Mouse (Mus musculus): ENCODE measurements around the gene Hs3st3b1. TPM values are rescaled to one million over a fixed set of nuclear protein-coding genes. Genes with fewer than 3 reads are reported as not detected.

Hs3st3b1 gene
- polyA plus RNA-seq, 1 experiment from 2014 or later = 2.5 TPM

GRCm38 (mm10) chr11:63880296-63880695 is 41.8 kb downstream of the Hs3st3b1 start:
- no peak overlapping the region for H3K4me2 ChIP-seq (replicated peaks; ENCODE audit: low read depth)

GRCm38 (mm10) chr11:63879261-63879660 is 42.8 kb downstream of the Hs3st3b1 start:
- H3K9me3 ChIP-seq (ENCODE audit: control insufficient read depth) = no peaks in the 10 kb centered on the region
- H3K27ac ChIP-seq (ENCODE audit: low read depth, low read length) = no peak overlapping the region
- no peak for TF ChIP-seq CTCF (IDR thresholded peaks at IDR 0.05; ENCODE audit: low read depth)
- no peaks in the 10 kb centered on the region for H3K36me3 ChIP-seq (ENCODE audit: control insufficient read depth, insufficient read depth)
- WGBS = 55% methylated on average over 10 of the region's 10 CpGs
- no peak for ATAC-seq
- no peak overlapping the region for H3K4me3 ChIP-seq (ENCODE audit: low read depth, low read length)
- no peak overlapping the region for H3K9ac ChIP-seq (ENCODE audit: low read depth, low read length)
- no peak overlapping the region for H3K4me2 ChIP-seq (replicated peaks; ENCODE audit: low read depth)
- no peaks in the 10 kb centered on the region for H3K27me3 ChIP-seq (replicated peaks; ENCODE audit: control insufficient read depth, insufficient read depth, low read length)
- no peaks in the 10 kb centered on the region for H3K4me1 ChIP-seq (replicated peaks; ENCODE audit: control insufficient read depth, insufficient read depth, low read length)

More at GRCm38 (mm10) chr11:63880296-63880695, 41.8 kb downstream of the Hs3st3b1 start:
- no peak for ATAC-seq
- Histone ChIP-seq H3K9ac (ENCODE audit: low read depth, low read length) (no peak overlapping the region), H3K36me3 (ENCODE audit: control insufficient read depth, insufficient read depth) (no peaks in the 10 kb centered on the region), H3K27me3 (replicated peaks; ENCODE audit: control insufficient read depth, insufficient read depth, low read length) (no peaks in the 10 kb centered on the region), H3K4me1 (replicated peaks; ENCODE audit: control insufficient read depth, insufficient read depth, low read length) (no peaks in the 10 kb centered on the region), H3K27ac (ENCODE audit: low read depth, low read length) (no peak overlapping the region), H3K4me3 (ENCODE audit: low read depth, low read length) (no peak overlapping the region), H3K9me3 (ENCODE audit: control insufficient read depth) (no peaks in the 10 kb centered on the region)
- no peak for TF ChIP-seq CTCF (IDR thresholded peaks at IDR 0.05; ENCODE audit: low read depth)
- 53% methylated on average over 2 of the region's 2 CpGs for WGBS

- Histone ChIP-seq H3K4me1 (replicated peaks; ENCODE audit: control insufficient read depth, insufficient read depth, low read length) (no peaks in the 10 kb centered on the region), H3K9ac (ENCODE audit: low read depth, low read length) (no peak overlapping the region), H3K27me3 (replicated peaks; ENCODE audit: control insufficient read depth, insufficient read depth, low read length) (no peaks in the 10 kb centered on the region), H3K9me3 (ENCODE audit: control insufficient read depth) (no peaks in the 10 kb centered on the region), H3K27ac (ENCODE audit: low read depth, low read length) (no peak overlapping the region), H3K4me3 (ENCODE audit: low read depth, low read length) (no peak overlapping the region), H3K36me3 (ENCODE audit: control insufficient read depth, insufficient read depth) (no peaks in the 10 kb centered on the region), H3K4me2 (replicated peaks; ENCODE audit: low read depth) (no peak overlapping the region)
- no peak for TF ChIP-seq CTCF (IDR thresholded peaks at IDR 0.05; ENCODE audit: low read depth)
- no peak for ATAC-seq
- WGBS = 90% methylated on average over 4 of the region's 4 CpGs
Measured at GRCm38 (mm10) chr11:63878616-63879015, 43.5 kb downstream of the Hs3st3b1 start.

GRCm38 (mm10) chr11:63862746-63863145 is 59.3 kb downstream of the Hs3st3b1 start:
- Histone ChIP-seq H3K9ac (ENCODE audit: low read depth, low read length) (no peak overlapping the region), H3K27ac (ENCODE audit: low read depth, low read length) (no peak overlapping the region), H3K9me3 (ENCODE audit: control insufficient read depth) (no peaks in the 10 kb centered on the region), H3K4me1 (replicated peaks; ENCODE audit: control insufficient read depth, insufficient read depth, low read length) (no peaks in the 10 kb centered on the region), H3K4me3 (ENCODE audit: low read depth, low read length) (no peak overlapping the region), H3K36me3 (ENCODE audit: control insufficient read depth, insufficient read depth) (no peaks in the 10 kb centered on the region), H3K27me3 (replicated peaks; ENCODE audit: control insufficient read depth, insufficient read depth, low read length) (no peaks in the 10 kb centered on the region), H3K4me2 (replicated peaks; ENCODE audit: low read depth) (no peak overlapping the region)
- no peak for TF ChIP-seq CTCF (IDR thresholded peaks at IDR 0.05; ENCODE audit: low read depth)
- 19% methylated on average over 1 of the region's 1 CpGs for WGBS
- ATAC-seq = no peak

GRCm38 (mm10) chr11:63861982-63862381 is 60.1 kb downstream of the Hs3st3b1 start:
- Histone ChIP-seq H3K36me3 (ENCODE audit: control insufficient read depth, insufficient read depth) (no peaks in the 10 kb centered on the region), H3K9me3 (ENCODE audit: control insufficient read depth) (no peaks in the 10 kb centered on the region), H3K9ac (ENCODE audit: low read depth, low read length) (no peak overlapping the region), H3K27me3 (replicated peaks; ENCODE audit: control insufficient read depth, insufficient read depth, low read length) (no peaks in the 10 kb centered on the region), H3K27ac (ENCODE audit: low read depth, low read length) (no peak overlapping the region), H3K4me1 (replicated peaks; ENCODE audit: control insufficient read depth, insufficient read depth, low read length) (no peaks in the 10 kb centered on the region), H3K4me3 (ENCODE audit: low read depth, low read length) (no peak overlapping the region), H3K4me2 (replicated peaks; ENCODE audit: low read depth) (no peak overlapping the region)
- ATAC-seq = no peak
- TF ChIP-seq CTCF (IDR thresholded peaks at IDR 0.05; ENCODE audit: low read depth) = no peak
- WGBS = 38% methylated on average over 1 of the region's 1 CpGs

GRCm38 (mm10) chr11:63851041-63851730 is 70.9 kb downstream of the Hs3st3b1 start:
- H3K4me1 ChIP-seq (replicated peaks; ENCODE audit: control insufficient read depth, insufficient read depth, low read length) = no peaks in the 10 kb centered on the region
- H3K36me3 ChIP-seq (ENCODE audit: control insufficient read depth, insufficient read depth) = no peaks in the 10 kb centered on the region
- H3K4me3 ChIP-seq (ENCODE audit: low read depth, low read length) = no peak overlapping the region
- H3K9ac ChIP-seq (ENCODE audit: low read depth, low read length) = no peak overlapping the region
- no peak overlapping the region for H3K27ac ChIP-seq (ENCODE audit: low read depth, low read length)
- no peak for ATAC-seq
- H3K9me3 ChIP-seq (ENCODE audit: control insufficient read depth) = no peaks in the 10 kb centered on the region
- H3K4me2 ChIP-seq (replicated peaks; ENCODE audit: low read depth) = no peak overlapping the region
- TF ChIP-seq CTCF (IDR thresholded peaks at IDR 0.05; ENCODE audit: low read depth) = no peak
- 78% methylated on average over 6 of the region's 6 CpGs for WGBS
- H3K27me3 ChIP-seq (replicated peaks; ENCODE audit: control insufficient read depth, insufficient read depth, low read length) = no peaks in the 10 kb centered on the region

All from intestine, postnatal 0 days (tissue).